Mouse (Mus musculus): ENCODE data around the gene Ctdsp2. TPM values are rescaled to one million over a fixed set of nuclear protein-coding genes. Genes with fewer than 3 reads are reported as not detected.

Gene Ctdsp2
- polyA plus RNA-seq, 1 experiment, result 61.4 TPM

DNA sequence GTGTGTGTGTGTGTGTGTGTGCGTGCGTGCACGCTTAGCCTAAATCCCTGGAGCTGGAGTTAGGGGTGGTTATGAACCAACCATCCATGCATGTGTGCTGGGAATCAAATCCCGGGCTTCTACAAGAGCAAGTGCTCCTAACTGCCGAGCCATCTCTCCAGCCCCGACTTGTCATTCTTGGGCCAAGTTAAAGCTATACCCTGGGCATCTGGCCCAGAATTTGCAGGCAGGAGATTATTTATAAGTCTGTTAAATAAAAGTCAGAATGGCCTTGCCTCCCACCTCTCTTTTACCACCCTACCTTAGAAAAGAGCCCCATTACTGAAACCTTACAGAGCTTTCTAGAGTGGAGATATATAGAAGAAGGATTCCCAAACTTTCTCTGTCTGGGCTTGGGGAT lies 2.8 kb upstream of the Ctdsp2 start:
- H3K36me3 ChIP-seq (ENCODE audit: control insufficient read depth, insufficient read depth, low read length), result no peaks in the 10 kb centered on the region

DNA sequence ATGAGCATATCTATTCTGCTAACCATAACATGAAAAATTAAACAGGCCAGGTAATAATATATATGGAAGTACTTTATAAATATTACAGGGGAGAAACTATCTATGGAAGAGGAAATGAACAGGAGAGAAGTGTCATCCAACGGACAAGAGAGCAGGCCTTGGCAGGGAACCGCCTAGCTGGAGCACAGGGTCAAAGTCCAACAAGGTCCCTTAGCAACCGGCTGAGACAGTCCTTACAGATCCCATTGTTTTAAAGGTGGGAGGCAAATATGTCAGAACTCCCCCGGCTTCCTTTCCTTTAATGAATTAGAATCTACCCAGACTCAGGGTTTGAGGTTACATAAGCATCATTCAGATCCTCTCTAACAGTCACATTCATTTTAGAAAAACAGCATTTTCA lies 1.4 kb upstream of the Ctdsp2 start:
- Histone ChIP-seq H3K4me1 (ENCODE audit: control insufficient read depth, insufficient read depth, insufficient read length) (peaks cover 13% of the 10 kb centered on the region; the same call in 1 of the 2 replicates), H3K4me3 (ENCODE audit: extremely low read depth, insufficient read depth, insufficient read length) (no peak overlapping the region), H3K27ac (ENCODE audit: insufficient read depth, low read length) (no peak overlapping the region), H3K27me3 (ENCODE audit: control insufficient read depth, insufficient read depth, low read length) (no peaks in the 10 kb centered on the region), H3K36me3 (ENCODE audit: control insufficient read depth, insufficient read depth, low read length) (no peaks in the 10 kb centered on the region)
- no peak for TF ChIP-seq CTCF (IDR thresholded peaks at IDR 0.05; ENCODE audit: extremely low read depth, insufficient read depth, insufficient read length, insufficient replicate concordance)
- no peak for TF ChIP-seq POLR2A (IDR thresholded peaks at IDR 0.05; ENCODE audit: low read depth, low read length)
- DNase-seq (ENCODE audit: low read depth in 1 of 2, low spot score in 2 of 2), result no peak
- 87% methylated on average over 4 of the region's 4 CpGs for WGBS

More for the DNA sequence above, 2.8 kb upstream of the Ctdsp2 start:
- Histone ChIP-seq H3K27me3 (ENCODE audit: control insufficient read depth, insufficient read depth, low read length) (no peaks in the 10 kb centered on the region), H3K4me1 (ENCODE audit: control insufficient read depth, insufficient read depth, insufficient read length) (peaks cover 6% of the 10 kb centered on the region; the same call in 1 of the 2 replicates), H3K4me3 (ENCODE audit: extremely low read depth, insufficient read depth, insufficient read length) (no peak overlapping the region), H3K27ac (ENCODE audit: insufficient read depth, low read length) (no peak overlapping the region)
- 94% methylated on average over 6 of the region's 6 CpGs for WGBS
- TF ChIP-seq CTCF (IDR thresholded peaks at IDR 0.05; ENCODE audit: extremely low read depth, insufficient read depth, insufficient read length, insufficient replicate concordance) (no peak), POLR2A (IDR thresholded peaks at IDR 0.05; ENCODE audit: low read depth, low read length) (no peak)
- no peak for DNase-seq (ENCODE audit: low read depth in 1 of 2, low spot score in 2 of 2)

GRCm38 (mm10) chr10:126979121-126979635 lies 661 bp downstream of the Ctdsp2 start:
- DNase-seq (ENCODE audit: low read depth in 1 of 2, low spot score in 2 of 2), result peak in 1 of 2 experiments; percentile 51
- Histone ChIP-seq H3K27ac (ENCODE audit: insufficient read depth, low read length) (peak overlapping the region; percentile 84), H3K27me3 (ENCODE audit: control insufficient read depth, insufficient read depth, low read length) (no peaks in the 10 kb centered on the region), H3K4me1 (ENCODE audit: control insufficient read depth, insufficient read depth, insufficient read length) (peaks cover 30% of the 10 kb centered on the region; the same call in 1 of the 2 replicates), H3K36me3 (ENCODE audit: control insufficient read depth, insufficient read depth, low read length) (no peaks in the 10 kb centered on the region), H3K4me3 (ENCODE audit: extremely low read depth, insufficient read depth, insufficient read length) (peak overlapping the region; percentile 98)
- under 1% methylated on average over 48 of the region's 62 CpGs for WGBS
- TF ChIP-seq CTCF (IDR thresholded peaks at IDR 0.05; ENCODE audit: extremely low read depth, insufficient read depth, insufficient read length, insufficient replicate concordance) (no peak), POLR2A (IDR thresholded peaks at IDR 0.05; ENCODE audit: low read depth, low read length) (no peak)

GRCm38 (mm10) chr10:126979636-126980151 lies 1.2 kb downstream of the Ctdsp2 start:
- WGBS, result 2% methylated on average over 56 of the region's 57 CpGs

GRCm38 (mm10) chr10:126980221-126980932 lies 1.9 kb downstream of the Ctdsp2 start:
- no peaks in the 10 kb centered on the region for H3K36me3 ChIP-seq (ENCODE audit: control insufficient read depth, insufficient read depth, low read length)
- no peak for TF ChIP-seq POLR2A (IDR thresholded peaks at IDR 0.05; ENCODE audit: low read depth, low read length)
- TF ChIP-seq CTCF (IDR thresholded peaks at IDR 0.05; ENCODE audit: extremely low read depth, insufficient read depth, insufficient read length, insufficient replicate concordance), result no peak
- peaks cover 32% of the 10 kb centered on the region; the same call in 1 of the 2 replicates for H3K4me1 ChIP-seq (ENCODE audit: control insufficient read depth, insufficient read depth, insufficient read length)
- 0 out of 2 replicates have a peak overlapping the region, but pooled peaks have one; percentile 29 for H3K27ac ChIP-seq (ENCODE audit: insufficient read depth, low read length)
- peak overlapping the region; percentile 98 for H3K4me3 ChIP-seq (ENCODE audit: extremely low read depth, insufficient read depth, insufficient read length)
- no peak for DNase-seq (ENCODE audit: low read depth in 1 of 2, low spot score in 2 of 2)
- no peaks in the 10 kb centered on the region for H3K27me3 ChIP-seq (ENCODE audit: control insufficient read depth, insufficient read depth, low read length)
- 34% methylated on average over 16 of the region's 16 CpGs for WGBS

More at GRCm38 (mm10) chr10:126979636-126980151, 1.2 kb downstream of the Ctdsp2 start:
- H3K27ac ChIP-seq (ENCODE audit: insufficient read depth, low read length), result peak overlapping the region; percentile 38
- peak overlapping the region; percentile 98 for H3K4me3 ChIP-seq (ENCODE audit: extremely low read depth, insufficient read depth, insufficient read length)
- H3K27me3 ChIP-seq (ENCODE audit: control insufficient read depth, insufficient read depth, low read length), result no peaks in the 10 kb centered on the region
- peaks cover 32% of the 10 kb centered on the region; the same call in 1 of the 2 replicates for H3K4me1 ChIP-seq (ENCODE audit: control insufficient read depth, insufficient read depth, insufficient read length)
- H3K36me3 ChIP-seq (ENCODE audit: control insufficient read depth, insufficient read depth, low read length), result no peaks in the 10 kb centered on the region
- TF ChIP-seq CTCF (IDR thresholded peaks at IDR 0.05; ENCODE audit: extremely low read depth, insufficient read depth, insufficient read length, insufficient replicate concordance), result no peak
- TF ChIP-seq POLR2A (IDR thresholded peaks at IDR 0.05; ENCODE audit: low read depth, low read length), result no peak
- peak in 1 of 2 experiments; percentile 21 for DNase-seq (ENCODE audit: low read depth in 1 of 2, low spot score in 2 of 2)

DNA sequence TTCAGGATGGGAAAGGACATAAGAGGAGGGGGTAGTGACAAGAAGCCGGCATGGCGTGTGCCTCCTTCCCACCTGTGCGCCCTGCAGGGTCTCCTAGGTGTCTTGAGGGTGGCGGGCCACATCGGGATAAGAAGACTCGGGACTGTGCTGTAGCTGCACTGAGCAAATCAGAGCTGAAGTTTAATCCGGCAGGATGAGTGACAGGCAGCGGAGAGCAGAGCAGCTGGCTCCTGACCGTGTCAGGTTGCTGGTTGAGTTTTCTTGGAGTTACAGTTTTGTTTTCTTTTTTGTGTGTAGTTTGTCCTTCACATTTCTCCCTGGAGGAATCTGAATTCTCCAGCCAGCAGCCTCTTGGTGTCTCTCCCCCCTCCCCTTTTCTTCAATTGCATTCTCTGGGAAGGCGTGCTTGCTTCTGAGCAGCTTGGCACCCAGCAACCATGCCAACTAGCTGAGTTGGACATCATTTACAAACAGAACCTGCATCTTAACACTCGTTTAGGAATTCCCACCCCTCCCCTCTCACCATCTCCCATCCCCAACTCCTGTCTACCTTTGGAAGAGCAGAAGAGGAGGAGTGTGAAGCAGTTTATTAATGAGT lies 2.5 kb downstream of the Ctdsp2 start:
- peak overlapping the region; percentile 98; the same call in 1 of the 2 replicates for H3K4me3 ChIP-seq (ENCODE audit: extremely low read depth, insufficient read depth, insufficient read length)
- no peaks in the 10 kb centered on the region for H3K36me3 ChIP-seq (ENCODE audit: control insufficient read depth, insufficient read depth, low read length)
- no peak overlapping the region for H3K27ac ChIP-seq (ENCODE audit: insufficient read depth, low read length)
- H3K27me3 ChIP-seq (ENCODE audit: control insufficient read depth, insufficient read depth, low read length), result no peaks in the 10 kb centered on the region
- no peak for TF ChIP-seq POLR2A (IDR thresholded peaks at IDR 0.05; ENCODE audit: low read depth, low read length)
- no peak for TF ChIP-seq CTCF (IDR thresholded peaks at IDR 0.05; ENCODE audit: extremely low read depth, insufficient read depth, insufficient read length, insufficient replicate concordance)
- DNase-seq (ENCODE audit: low read depth in 1 of 2, low spot score in 2 of 2), result no peak
- WGBS, result 59% methylated on average over 11 of the region's 11 CpGs
- H3K4me1 ChIP-seq (ENCODE audit: control insufficient read depth, insufficient read depth, insufficient read length), result peaks cover 32% of the 10 kb centered on the region; the same call in 1 of the 2 replicates

All from spleen, adult 2 months (tissue).